8 mouse cellular contexts compared by ENCODE assay signal in the genomic region with DNA sequence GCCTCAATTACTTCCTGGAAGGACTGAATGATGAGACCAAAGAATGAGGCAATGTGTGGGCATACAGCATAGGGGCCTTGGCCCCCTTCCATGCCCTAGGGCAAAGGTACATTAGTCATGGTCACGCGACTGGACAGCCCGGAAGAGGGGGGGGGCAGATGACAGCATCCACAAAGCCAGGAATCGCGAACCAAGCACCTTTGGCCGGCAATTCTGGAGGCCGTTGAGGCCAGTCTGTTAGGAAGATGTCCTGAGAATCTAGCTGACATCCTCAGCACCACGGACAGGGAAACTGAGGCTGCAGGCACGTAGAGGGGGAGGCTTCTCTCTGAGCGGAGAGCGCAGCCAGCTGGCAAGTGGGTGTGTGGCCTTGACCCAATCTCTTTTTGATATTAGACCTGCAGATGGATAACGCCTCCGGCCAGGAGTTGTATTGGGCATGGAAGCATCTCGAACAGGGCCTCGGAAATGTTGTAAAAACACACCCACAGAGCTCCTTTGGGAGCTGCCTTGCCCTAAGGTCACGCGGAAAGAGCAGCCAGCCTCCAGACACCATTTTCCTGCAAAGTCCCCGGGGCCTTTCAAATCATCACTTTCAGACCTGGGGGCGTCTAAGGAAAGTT. TPM values are rescaled to one million over a fixed set of nuclear protein-coding genes. Genes with fewer than 3 reads are reported as not detected.
DNase-seq lines count a peak whose midpoint lies in the region; ATAC-seq lines count a peak whose summit lies in the region.

No protein-coding gene starts in this region.

- H3K36me3 ChIP-seq in hindbrain, embryonic 12.5 days = no peaks in the 10 kb centered on the region
- no peaks in the 10 kb centered on the region for H3K36me3 ChIP-seq in limb, embryonic 15.5 days
- H3K36me3 ChIP-seq in midbrain, embryonic 13.5 days = no peaks in the 10 kb centered on the region

- no peaks in the 10 kb centered on the region for H3K9me3 ChIP-seq in hindbrain, embryonic 12.5 days (replicated peaks)
- no peaks in the 10 kb centered on the region for H3K9me3 ChIP-seq in limb, embryonic 15.5 days
- no peaks in the 10 kb centered on the region for H3K9me3 ChIP-seq in midbrain, embryonic 13.5 days

- peak overlapping the region; percentile 71 for H3K4me2 ChIP-seq in hindbrain, embryonic 12.5 days (replicated peaks)
- peak overlapping the region; percentile 86 for H3K4me2 ChIP-seq in limb, embryonic 15.5 days
- peak overlapping the region; percentile 73 for H3K4me2 ChIP-seq in midbrain, embryonic 13.5 days (replicated peaks)

- WGBS in hindbrain, embryonic 12.5 days = 7% methylated on average over 19 of the region's 19 CpGs
- 7% methylated on average over 19 of the region's 19 CpGs for WGBS in limb, embryonic 15.5 days
- WGBS in midbrain, embryonic 13.5 days = 8% methylated on average over 19 of the region's 19 CpGs

- peak; percentile 37 for DNase-seq in ovary, adult 18-20 months (ENCODE audit: low spot score)
- no peak for DNase-seq in ovary, postnatal 14 days (ENCODE audit: low spot score)
- DNase-seq in R1 (ENCODE audit: low read depth, low spot score) = peak; percentile 92
- no peak for DNase-seq in layer of hippocampus, adult 9-10 months (ENCODE audit: low spot score)

- peak overlapping the region; percentile 96 for H3K27ac ChIP-seq in hindbrain, embryonic 12.5 days
- H3K27ac ChIP-seq in limb, embryonic 15.5 days = peak overlapping the region; percentile 98
- peak overlapping the region; percentile 4; the same call in 1 of the 2 replicates for H3K27ac ChIP-seq in midbrain, embryonic 13.5 days

- ATAC-seq in common myeloid progenitor, adult 5-6 weeks (replicated peaks; ENCODE audit: low read depth, poor library complexity, severe bottlenecking) = peak; percentile 10; the same call in 1 of the 2 replicates
- peak; percentile 55; the same call in 1 of the 2 replicates for ATAC-seq in hindbrain, embryonic 12.5 days (ENCODE audit: low FRiP score)
- ATAC-seq in limb, embryonic 15.5 days (ENCODE audit: insufficient number of reproducible peaks, low FRiP score, low TSS enrichment, low read depth) = no peak
- ATAC-seq in midbrain, embryonic 13.5 days = peak; percentile 0; the same call in 1 of the 2 replicates

- H3K4me1 ChIP-seq in hindbrain, embryonic 12.5 days = peaks cover 31% of the 10 kb centered on the region
- peaks cover 32% of the 10 kb centered on the region for H3K4me1 ChIP-seq in limb, embryonic 15.5 days
- H3K4me1 ChIP-seq in midbrain, embryonic 13.5 days (replicated peaks) = peaks cover 38% of the 10 kb centered on the region

- no peaks in the 10 kb centered on the region for H3K27me3 ChIP-seq in hindbrain, embryonic 12.5 days
- H3K27me3 ChIP-seq in limb, embryonic 15.5 days = no peaks in the 10 kb centered on the region
- no peaks in the 10 kb centered on the region for H3K27me3 ChIP-seq in midbrain, embryonic 13.5 days

- H3K4me3 ChIP-seq in hindbrain, embryonic 12.5 days = peak overlapping the region; percentile 92
- H3K4me3 ChIP-seq in limb, embryonic 15.5 days = peak overlapping the region; percentile 84
- peak overlapping the region; percentile 87 for H3K4me3 ChIP-seq in midbrain, embryonic 13.5 days (replicated peaks)

- peak overlapping the region; percentile 91 for H3K9ac ChIP-seq in hindbrain, embryonic 12.5 days
- peak overlapping the region; percentile 31; the same call in 1 of the 2 replicates for H3K9ac ChIP-seq in limb, embryonic 15.5 days
- H3K9ac ChIP-seq in midbrain, embryonic 13.5 days (replicated peaks) = peak overlapping the region; percentile 30; the same call in 1 of the 2 replicates

RNA-seq across cellular contexts. Expression of a gene that starts 0.6 kb away (rescaled TPM):
- total RNA-seq in common myeloid progenitor, adult 5-6 weeks (2017) = 30.9 and 46.5 TPM in 2 replicates
- 63.2 and 66.8 TPM in 2 replicates for polyA plus RNA-seq in hindbrain, embryonic 12.5 days (2016; fragmentation: Nextera tagmentation; extraction: Ambion mirVana)
- 32.3 and 32.7 TPM in 2 replicates for polyA plus RNA-seq in limb, embryonic 15.5 days (2015; fragmentation: Nextera tagmentation; extraction: Ambion mirVana)
- 49.5 and 58.0 TPM in 2 replicates for polyA plus RNA-seq in midbrain, embryonic 13.5 days (2015; fragmentation: Nextera tagmentation; extraction: Ambion mirVana)

RNA-seq across cellular contexts. Expression of a gene that starts 56.0 kb away (rescaled TPM):
- 37.0 and 49.2 TPM in 2 replicates for total RNA-seq in common myeloid progenitor, adult 5-6 weeks (2017)
- polyA plus RNA-seq in hindbrain, embryonic 12.5 days (2016; fragmentation: Nextera tagmentation; extraction: Ambion mirVana) = 24.9 and 29.9 TPM in 2 replicates
- polyA plus RNA-seq in limb, embryonic 15.5 days (2015; fragmentation: Nextera tagmentation; extraction: Ambion mirVana) = 46.3 and 52.4 TPM in 2 replicates
- 7.4 and 10.9 TPM in 2 replicates for polyA plus RNA-seq in midbrain, embryonic 13.5 days (2015; fragmentation: Nextera tagmentation; extraction: Ambion mirVana)

Comparison
In these comparisons a context has a peak if more than half of its experiments do, and no peak if none do; other contexts are left out.
1. DNase-seq: peak in ovary, adult 18-20 months (single experiment) and R1 (single experiment); none in ovary, postnatal 14 days (single experiment) and layer of hippocampus, adult 9-10 months (single experiment).
2. H3K27ac ChIP-seq: peak in every context shown above with its lines; median percentile 98 in limb, embryonic 15.5 days; 96 in hindbrain, embryonic 12.5 days; 4 in midbrain, embryonic 13.5 days.
3. H3K9ac ChIP-seq: peak in every context shown above with its lines; median percentile 91 in hindbrain, embryonic 12.5 days; 31 in limb, embryonic 15.5 days; 30 in midbrain, embryonic 13.5 days.
4. Peak in every context shown above with its lines, with median percentiles within 50 percentile points of each other: H3K4me2 ChIP-seq and H3K4me3 ChIP-seq.